8 mouse cellular contexts compared by ENCODE assay signal in genomic region chr11:72302230-72302629, GRCm38 (mm10). TPM values are rescaled to one million over a fixed set of nuclear protein-coding genes. Genes with fewer than 3 reads are reported as not detected.
DNase-seq lines count a peak whose midpoint lies in the region; ATAC-seq and TF ChIP-seq lines count a peak whose summit lies in the region.

No protein-coding gene starts in this region.

- H3K4me1 ChIP-seq in midbrain, postnatal 0 days (ENCODE audit: insufficient read depth, low read length), result no peaks in the 10 kb centered on the region
- H3K4me1 ChIP-seq in midbrain, embryonic 16.5 days (ENCODE audit: control insufficient read depth, insufficient read depth, low read length), result no peaks in the 10 kb centered on the region
- H3K4me1 ChIP-seq in embryonic fibroblast, embryonic 13.5 days (ENCODE audit: control insufficient read depth, insufficient read depth, low read length), result no peaks in the 10 kb centered on the region; the same call in 1 of the 2 replicates

- no peaks in the 10 kb centered on the region for H3K36me3 ChIP-seq in midbrain, postnatal 0 days (ENCODE audit: insufficient read depth, low read length)
- no peaks in the 10 kb centered on the region for H3K36me3 ChIP-seq in midbrain, embryonic 16.5 days (ENCODE audit: control insufficient read depth, insufficient read depth, low read length)

- ATAC-seq in midbrain, postnatal 0 days (ENCODE audit: low FRiP score), result no peak
- no peak for ATAC-seq in midbrain, embryonic 16.5 days
- ATAC-seq in megakaryocyte, adult 5-6 weeks (ENCODE audit: poor library complexity, severe bottlenecking), result 0 out of 2 replicates have a peak, but pooled peaks have one; percentile 3
- no peak for ATAC-seq in megakaryocyte progenitor cell, adult 5-6 weeks (replicated peaks; ENCODE audit: poor library complexity)

- TF ChIP-seq CTCF in midbrain, postnatal 0 days (IDR thresholded peaks at IDR 0.05), result no peak
- no peak for TF ChIP-seq CTCF in embryonic fibroblast, embryonic 13.5 days (IDR thresholded peaks at IDR 0.05; ENCODE audit: borderline replicate concordance, insufficient read depth, low read length)

- H3K9me3 ChIP-seq in midbrain, postnatal 0 days (ENCODE audit: low read length), result no peaks in the 10 kb centered on the region
- no peaks in the 10 kb centered on the region for H3K9me3 ChIP-seq in midbrain, embryonic 16.5 days (replicated peaks; ENCODE audit: control insufficient read depth, low read length, poor library complexity, severe bottlenecking)

- H3K9ac ChIP-seq in midbrain, postnatal 0 days (replicated peaks; ENCODE audit: low read length, poor library complexity, severe bottlenecking), result no peak overlapping the region
- H3K9ac ChIP-seq in midbrain, embryonic 16.5 days (ENCODE audit: low read depth, low read length), result no peak overlapping the region

- H3K4me2 ChIP-seq in midbrain, postnatal 0 days (ENCODE audit: low read depth, low read length, poor library complexity, severe bottlenecking), result peak overlapping the region; percentile 24; the same call in 1 of the 2 replicates
- no peak overlapping the region for H3K4me2 ChIP-seq in midbrain, embryonic 16.5 days (ENCODE audit: low read length)

- no peak for TF ChIP-seq POLR2A in embryonic fibroblast, embryonic 13.5 days (IDR thresholded peaks at IDR 0.05; ENCODE audit: low read depth, low read length)

- 83% methylated on average over 7 of the region's 7 CpGs for WGBS in midbrain, postnatal 0 days
- 78% methylated on average over 7 of the region's 7 CpGs for WGBS in midbrain, embryonic 16.5 days

- no peak for DNase-seq in midbrain, postnatal 0 days (ENCODE audit: low spot score)
- DNase-seq in heart, postnatal 10 days, result peak; percentile 62 to 68
- DNase-seq in layer of hippocampus, postnatal 25 days (ENCODE audit: extremely low spot score in 1 of 2, low spot score in 1 of 2), result peak; percentile 25 to 63
- DNase-seq in embryo, embryonic 9.5 days (ENCODE audit: extremely low spot score), result no peak

- intact Hi-C loops in heart, postnatal 10 days (cut with DNase I), result no loop called here

- no peak overlapping the region for H3K27ac ChIP-seq in midbrain, postnatal 0 days (ENCODE audit: low read depth, low read length)
- no peak overlapping the region for H3K27ac ChIP-seq in midbrain, embryonic 16.5 days (ENCODE audit: low read length)
- H3K27ac ChIP-seq in embryonic fibroblast, embryonic 13.5 days (ENCODE audit: insufficient read depth, low read length), result no peak overlapping the region

- peak overlapping the region; percentile 9; the same call in 1 of the 2 replicates for H3K4me3 ChIP-seq in midbrain, postnatal 0 days (ENCODE audit: low read depth, low read length)
- H3K4me3 ChIP-seq in midbrain, embryonic 16.5 days (ENCODE audit: low read depth, low read length), result no peak overlapping the region
- H3K4me3 ChIP-seq in embryonic fibroblast, embryonic 13.5 days (ENCODE audit: insufficient read depth, low read length), result peak overlapping the region; percentile 36

- H3K27me3 ChIP-seq in midbrain, postnatal 0 days (ENCODE audit: insufficient read depth, low read length), result no peaks in the 10 kb centered on the region
- no peaks in the 10 kb centered on the region for H3K27me3 ChIP-seq in midbrain, embryonic 16.5 days (ENCODE audit: control insufficient read depth, insufficient read depth, low read depth, low read length)

RNA-seq across cellular contexts. Expression of gene Xaf1, which starts 0.8 kb away (rescaled TPM):
- total RNA-seq in midbrain, postnatal 0 days (2014; rRNA removed), result 0.93 and 3.9 TPM in 2 replicates
- polyA plus RNA-seq in midbrain, postnatal 0 days (2015; fragmentation: Nextera tagmentation; extraction: Ambion mirVana), result 5.6 and 6.0 TPM in 2 replicates
- 1.0 and 2.2 TPM in 2 replicates for polyA plus RNA-seq in midbrain, embryonic 16.5 days (2015; fragmentation: Nextera tagmentation; extraction: Ambion mirVana)
- 42.3 and 73.5 TPM in 2 replicates for polyA plus RNA-seq in embryonic fibroblast, embryonic 13.5 days (2011; ENCODE audit: insufficient read length, low read depth, missing spikeins)
- 10 to 100 TPM in 1 of 2 experiments, 1 to 10 TPM in 1; 9.1 to 11.6 TPM for total RNA-seq in heart, postnatal 10 days (2021)
- 1 to 10 TPM; 2.4 to 3.3 TPM for total RNA-seq in layer of hippocampus, postnatal 25 days (2021)
- 57.9 and 72.4 TPM in 2 replicates for total RNA-seq in megakaryocyte, adult 5-6 weeks (2015)
- 39.8 and 43.3 TPM in 2 replicates for total RNA-seq in megakaryocyte, adult 5-6 weeks (2017)
- total RNA-seq in megakaryocyte progenitor cell, adult 5-6 weeks (2015), result 7.2 and 16.1 TPM in 2 replicates
- 3.5 and 17.4 TPM in 2 replicates for total RNA-seq in megakaryocyte progenitor cell, adult 5-6 weeks (2017)

RNA-seq across cellular contexts. Expression of gene Fbxo39, which starts 12.0 kb away (rescaled TPM):
- not detected in 2 replicates for total RNA-seq in midbrain, postnatal 0 days (2014; rRNA removed)
- polyA plus RNA-seq in midbrain, postnatal 0 days (2015; fragmentation: Nextera tagmentation; extraction: Ambion mirVana), result not detected in 2 replicates
- not detected in 2 replicates for polyA plus RNA-seq in midbrain, embryonic 16.5 days (2015; fragmentation: Nextera tagmentation; extraction: Ambion mirVana)
- polyA plus RNA-seq in embryonic fibroblast, embryonic 13.5 days (2011; ENCODE audit: insufficient read length, low read depth, missing spikeins), result not detected in 2 replicates
- total RNA-seq in heart, postnatal 10 days (2021), result not detected
- total RNA-seq in layer of hippocampus, postnatal 25 days (2021), result not detected
- total RNA-seq in megakaryocyte, adult 5-6 weeks (2015), result 0.58 TPM in 1 of 2 replicates, not detected in the other
- 0.11 TPM in 1 of 2 replicates, not detected in the other for total RNA-seq in megakaryocyte, adult 5-6 weeks (2017)
- not detected in 2 replicates for total RNA-seq in megakaryocyte progenitor cell, adult 5-6 weeks (2015)
- total RNA-seq in megakaryocyte progenitor cell, adult 5-6 weeks (2017), result not detected in 2 replicates

RNA-seq across cellular contexts. Expression of gene Slc13a5, which starts 35.2 kb away (rescaled TPM):
- total RNA-seq in midbrain, postnatal 0 days (2014; rRNA removed), result 4.8 and 6.2 TPM in 2 replicates
- 4.5 and 5.9 TPM in 2 replicates for polyA plus RNA-seq in midbrain, postnatal 0 days (2015; fragmentation: Nextera tagmentation; extraction: Ambion mirVana)
- polyA plus RNA-seq in midbrain, embryonic 16.5 days (2015; fragmentation: Nextera tagmentation; extraction: Ambion mirVana), result 2.5 and 2.6 TPM in 2 replicates
- 0.74 TPM in 1 of 2 replicates, not detected in the other for polyA plus RNA-seq in embryonic fibroblast, embryonic 13.5 days (2011; ENCODE audit: insufficient read length, low read depth, missing spikeins)
- not detected for total RNA-seq in heart, postnatal 10 days (2021)
- total RNA-seq in layer of hippocampus, postnatal 25 days (2021), result 10 to 100 TPM in 1 of 2 experiments, 1 to 10 TPM in 1; 9.9 to 12.2 TPM
- not detected in 2 replicates for total RNA-seq in megakaryocyte, adult 5-6 weeks (2015)
- not detected in 2 replicates for total RNA-seq in megakaryocyte, adult 5-6 weeks (2017)
- 0.12 TPM in 1 of 2 replicates, not detected in the other for total RNA-seq in megakaryocyte progenitor cell, adult 5-6 weeks (2015)
- total RNA-seq in megakaryocyte progenitor cell, adult 5-6 weeks (2017), result 0.24 and 0.25 TPM in 2 replicates

Comparison
In these comparisons a context has a peak if more than half of its experiments do, and no peak if none do; other contexts are left out.
1. DNase-seq: peak in heart, postnatal 10 days (2 of 2) and layer of hippocampus, postnatal 25 days (2 of 2); none in midbrain, postnatal 0 days (single experiment) and embryo, embryonic 9.5 days (single experiment).